23 mouse cellular contexts compared by ENCODE assay signal in the genomic region with DNA sequence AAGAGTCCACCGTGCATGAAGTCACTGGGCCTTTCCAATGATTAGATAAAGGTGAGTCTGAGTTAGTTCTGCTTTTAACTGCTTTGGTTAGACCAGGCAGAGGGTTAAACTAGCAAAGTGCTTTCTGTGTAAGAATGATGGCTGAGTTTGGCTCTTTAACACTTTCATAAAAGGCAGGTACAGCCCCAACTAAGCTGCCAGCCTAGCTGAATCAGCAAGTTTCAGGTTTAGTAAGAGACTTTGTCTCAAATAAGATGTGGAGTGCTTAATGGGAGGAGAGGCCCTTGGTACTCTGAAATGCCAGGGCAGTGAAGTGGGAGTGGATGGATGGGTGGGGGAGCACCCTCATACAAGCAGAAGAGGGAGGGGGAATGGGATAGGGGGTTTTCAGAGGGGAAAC.
DNase-seq lines count a peak whose midpoint lies in the region; ATAC-seq and TF ChIP-seq lines count a peak whose summit lies in the region.
"Had no signal": no experiment of that assay in that cellular context is flagged by ENCODE, and none has a peak within 500 bp of the region (broad histone marks: within the 10 kb centered on the region; RNA-seq: fewer than 3 reads in every experiment).

No protein-coding gene starts in this region.

- TF ChIP-seq CTCF in MEL (IDR thresholded peaks at IDR 0.05 in 2 of 3, conservative IDR thresholded peaks at IDR 0.05 in 1 of 3; ENCODE audit: control insufficient read depth in 1 of 3, insufficient read depth in 1 of 3, low read depth in 2 of 3, low read length in 3 of 3, poor library complexity in 1 of 3, severe bottlenecking in 1 of 3): no peak

- ATAC-seq in CD4-positive, CD25-positive, alpha-beta regulatory T cell, adult 4 months: peak; percentile 26
- ATAC-seq in forebrain, embryonic 12.5 days (ENCODE audit: low FRiP score): no peak
- ATAC-seq: forebrain, embryonic 13.5 days; forebrain, embryonic 15.5 days; forebrain, postnatal 0 days had no signal

- H3K4me3 ChIP-seq in MEL (ENCODE audit: control insufficient read depth in 1 of 2, insufficient read depth in 1 of 2, low read depth in 2 of 2, low read length in 2 of 2): no peak overlapping the region
- H3K4me3 ChIP-seq in forebrain, embryonic 12.5 days (replicated peaks): no peak overlapping the region
- H3K4me3 ChIP-seq: embryonic facial prominence, embryonic 13.5 days; embryonic facial prominence, embryonic 15.5 days; erythroblast, embryonic 14.5 days; forebrain, embryonic 10.5 days; forebrain, embryonic 13.5 days; forebrain, embryonic 15.5 days had no signal

- DNase-seq in MEL (ENCODE audit: low read depth, low spot score): peak; percentile 26
- no peak for DNase-seq in gastrocnemius, adult 18-20 months (ENCODE audit: low spot score)
- no peak for DNase-seq in thymus, postnatal 0 days (ENCODE audit: low spot score)
- DNase-seq: adrenal gland, adult 2 months; adrenal gland, postnatal 10 days; adrenal gland, postnatal 25 days; cerebellum, adult 11 months; cerebellum, adult 18-20 months; cerebellum, adult 8-10 months; cerebellum, adult 9-11 months; cerebellum, postnatal 14 days; cerebellum, postnatal 36 days; embryo, embryonic 11 days; forebrain, postnatal 0 days had no signal

- TF ChIP-seq POLR2A in MEL (IDR thresholded peaks at IDR 0.05; ENCODE audit: control insufficient read depth in 1 of 2, insufficient read depth in 1 of 2, low read depth in 1 of 2, low read length in 2 of 2, poor library complexity in 1 of 2): no peak

- no peaks in the 10 kb centered on the region for H3K79me2 ChIP-seq in MEL (ENCODE audit: control insufficient read depth, insufficient read depth, low read length, poor library complexity)

- no peaks in the 10 kb centered on the region for H3K36me3 ChIP-seq in MEL (ENCODE audit: control insufficient read depth in 1 of 2, insufficient read depth in 2 of 2, low read length in 2 of 2)
- H3K36me3 ChIP-seq in forebrain, embryonic 12.5 days (replicated peaks): no peaks in the 10 kb centered on the region
- H3K36me3 ChIP-seq: embryonic facial prominence, embryonic 13.5 days; embryonic facial prominence, embryonic 15.5 days; forebrain, embryonic 10.5 days; forebrain, embryonic 15.5 days; G1E had no signal

- H3K9ac ChIP-seq in MEL (ENCODE audit: control insufficient read depth, low read depth, low read length, poor library complexity, severe bottlenecking): no peak overlapping the region
- no peak overlapping the region for H3K9ac ChIP-seq in forebrain, embryonic 12.5 days
- H3K9ac ChIP-seq: embryonic facial prominence, embryonic 13.5 days; embryonic facial prominence, embryonic 15.5 days; forebrain, embryonic 13.5 days; forebrain, embryonic 15.5 days; forebrain, postnatal 0 days had no signal

- no peaks in the 10 kb centered on the region for H3K4me1 ChIP-seq in MEL (ENCODE audit: control insufficient read depth in 1 of 2, insufficient read depth in 2 of 2, low read length in 2 of 2)
- no peaks in the 10 kb centered on the region for H3K4me1 ChIP-seq in forebrain, embryonic 12.5 days
- H3K4me1 ChIP-seq: embryonic facial prominence, embryonic 13.5 days; embryonic facial prominence, embryonic 15.5 days; forebrain, embryonic 10.5 days; forebrain, embryonic 13.5 days; forebrain, embryonic 15.5 days had no signal

- H3K27ac ChIP-seq in MEL (ENCODE audit: control insufficient read depth, low read depth, low read length): no peak overlapping the region
- H3K27ac ChIP-seq in forebrain, embryonic 12.5 days: no peak overlapping the region
- H3K27ac ChIP-seq: embryonic facial prominence, embryonic 13.5 days; embryonic facial prominence, embryonic 15.5 days; forebrain, embryonic 10.5 days; forebrain, embryonic 13.5 days; forebrain, embryonic 15.5 days had no signal

- H3K4me2 ChIP-seq in forebrain, embryonic 12.5 days: no peak overlapping the region
- H3K4me2 ChIP-seq: embryonic facial prominence, embryonic 13.5 days; embryonic facial prominence, embryonic 15.5 days; forebrain, embryonic 13.5 days; forebrain, embryonic 15.5 days had no signal

- 86% methylated on average over 1 of the region's 1 CpGs for WGBS in forebrain, embryonic 12.5 days

- TF ChIP-seq EP300 in MEL (IDR thresholded peaks at IDR 0.05; ENCODE audit: low read depth in 1 of 2, low read length in 2 of 2): no peak

- no peaks in the 10 kb centered on the region; a peak in 1 of 4 replicates for H3K27me3 ChIP-seq in MEL (ENCODE audit: control insufficient read depth in 1 of 2, insufficient read depth in 2 of 2, low read length in 2 of 2)
- H3K27me3 ChIP-seq in forebrain, embryonic 12.5 days: no peaks in the 10 kb centered on the region
- H3K27me3 ChIP-seq: embryonic facial prominence, embryonic 13.5 days; embryonic facial prominence, embryonic 15.5 days; forebrain, embryonic 13.5 days; forebrain, embryonic 15.5 days had no signal

- H3K9me3 ChIP-seq in MEL (replicated peaks; ENCODE audit: insufficient read depth, low read length): no peaks in the 10 kb centered on the region
- no peaks in the 10 kb centered on the region for H3K9me3 ChIP-seq in forebrain, embryonic 12.5 days
- H3K9me3 ChIP-seq: embryonic facial prominence, embryonic 13.5 days; embryonic facial prominence, embryonic 15.5 days; forebrain, embryonic 10.5 days; forebrain, embryonic 13.5 days; forebrain, embryonic 15.5 days; G1E had no signal

- no peak for TF ChIP-seq RAD21 in MEL (IDR thresholded peaks at IDR 0.05; ENCODE audit: low read depth, low read length)

TF ChIP-seq in MEL, 35 proteins besides CTCF, POLR2A, EP300 and RAD21:
- TF ChIP-seq ZMIZ1 (IDR thresholded peaks at IDR 0.05; ENCODE audit: low read depth, low read length): no peak
- TF ChIP-seq MAX (IDR thresholded peaks at IDR 0.05; ENCODE audit: low read length): no peak
- no peak for TF ChIP-seq UBTF (IDR thresholded peaks at IDR 0.05; ENCODE audit: borderline replicate concordance, insufficient read depth, low read depth, low read length)
- TF ChIP-seq POLR2AphosphoS5 (IDR thresholded peaks at IDR 0.05; ENCODE audit: borderline replicate concordance, low read depth, low read length): no peak
- no peak for TF ChIP-seq CHD2 (IDR thresholded peaks at IDR 0.05; ENCODE audit: low read length)
- no peak for TF ChIP-seq ZNF384 (IDR thresholded peaks at IDR 0.05; ENCODE audit: low read depth, low read length)
- TF ChIP-seq TBP (IDR thresholded peaks at IDR 0.05; ENCODE audit: low read depth, low read length): no peak
